Mouse (Mus musculus) liver, postnatal 0 days (tissue): ENCODE measurements around the gene Polrmt. TPM values are rescaled to one million over a fixed set of nuclear protein-coding genes. Genes with fewer than 3 reads are reported as not detected.

ENCODE experiments used
- ATAC-seq: fragments of 200-750 bp; cut with Nextera tagmentation; 2 replicates; pipeline ENCODE4 v1.8.0; 2017; ENCODE audit warnings: mild to moderate bottlenecking, moderate library complexity
- DNase-seq: peaks from one replicate; pipeline ENCODE4 v3.0.0-alpha.2; 2016
- H3K27ac ChIP-seq: fragments of 300-500 bp; sonication (generic); 2 replicates; pipeline ENCODE4 v1.5.1; 2014; ENCODE audit warnings: antibody characterized with exemption, moderate library complexity, mild to moderate bottlenecking, low read depth
- H3K27me3 ChIP-seq: fragments of 300-500 bp; sonication (generic); 2 replicates; pipeline ENCODE4 v1.6.1; 2014; ENCODE audit warnings: low read length, control low read depth, mixed read lengths; ENCODE audit not compliant: insufficient read depth
- H3K36me3 ChIP-seq: fragments of 300-500 bp; sonication (generic); replicated peaks from 2 replicates; pipeline ENCODE4 v1.6.1; 2014; ENCODE audit warnings: mild to moderate bottlenecking, control low read depth, low read length, moderate library complexity, mixed read lengths; ENCODE audit not compliant: insufficient read depth
- H3K4me1 ChIP-seq: fragments of 300-500 bp; sonication (generic); 2 replicates; pipeline ENCODE4 v1.6.1; 2014; ENCODE audit warnings: antibody characterized with exemption, mild to moderate bottlenecking, control low read depth; ENCODE audit not compliant: insufficient read depth
- H3K4me2 ChIP-seq: fragments of 300-500 bp; sonication (generic); 2 replicates; pipeline ENCODE4 v1.6.1; 2014; ENCODE audit warnings: low read depth, mild to moderate bottlenecking, low read length, moderate library complexity, mixed read lengths
- H3K4me3 ChIP-seq: fragments of 300-500 bp; sonication (generic); 2 replicates; pipeline ENCODE4 v1.5.1; 2014; ENCODE audit warnings: low read depth, low read length
- H3K9ac ChIP-seq: fragments of 300-500 bp; sonication (generic); replicated peaks from 2 replicates; pipeline ENCODE4 v1.6.1; 2014; ENCODE audit warnings: mild to moderate bottlenecking, moderate library complexity
- H3K9me3 ChIP-seq: fragments of 300-500 bp; sonication (generic); 2 replicates; pipeline ENCODE4 v1.6.1; 2016; ENCODE audit warnings: mild to moderate bottlenecking, control low read depth, low read length, mixed read lengths
- CTCF ChIP-seq: sonication (generic); IDR thresholded peaks from 2 replicates; pipeline ENCODE4 v1.5.1; 2016; ENCODE audit warnings: antibody characterized with exemption, low read depth
- EP300 ChIP-seq: IDR thresholded peaks from 2 replicates; pipeline ENCODE4 v1.6.1; 2016; ENCODE audit warnings: antibody characterized with exemption, low read depth, mild to moderate bottlenecking
- WGBS: fragments of 180-500 bp; shearing (Covaris S2); extraction: QIAGEN DNeasy Blood & Tissue Kit; methylation state at CpG from one replicate; pipeline ENCODE4 v1.1.7; 2014; ENCODE audit not compliant: insufficient replicate concordance; 5-methylcytosine and 5-hydroxymethylcytosine counted together
- polyA plus RNA-seq: library from polyadenylated mRNA; unstranded; fragments of >200 nt; fragmentation: Nextera tagmentation; extraction: Ambion mirVana; gene quantifications from 2 replicates; pipeline ENCODE4 v1.2.1, GENCODE M21; 2015

The Polrmt gene
- polyA plus RNA-seq, 1 experiment from 2014 or later = 12.6 TPM

DNA sequence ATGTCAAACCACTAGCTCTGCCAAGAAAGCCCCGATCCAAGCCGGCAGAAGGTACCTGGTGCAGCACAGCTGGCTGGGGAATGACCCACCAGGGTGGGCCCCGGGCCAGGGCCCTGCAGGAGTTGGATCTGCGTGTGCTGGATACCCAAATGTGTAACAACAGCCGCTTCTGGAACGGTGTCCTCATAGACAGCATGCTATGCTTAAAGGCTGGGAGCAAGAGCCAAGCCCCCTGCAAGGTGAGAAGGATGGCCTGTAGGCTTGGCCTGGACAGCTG lies 52.1 kb downstream of the Polrmt start:
- ATAC-seq = no peak
- no peaks in the 10 kb centered on the region for H3K27me3 ChIP-seq
- peaks cover 17% of the 10 kb centered on the region for H3K4me1 ChIP-seq
- H3K27ac ChIP-seq = no peak overlapping the region
- TF ChIP-seq CTCF = no peak
- no peak for TF ChIP-seq EP300
- H3K36me3 ChIP-seq = peaks cover under 1% of the 10 kb centered on the region; the same call in 1 of the 2 replicates
- no peaks in the 10 kb centered on the region for H3K9me3 ChIP-seq
- no peak for DNase-seq
- H3K4me2 ChIP-seq = no peak overlapping the region
- no peak overlapping the region for H3K4me3 ChIP-seq
- H3K9ac ChIP-seq = no peak overlapping the region
- 80% methylated on average over 6 of the region's 6 CpGs for WGBS

GRCm38 (mm10) chr10:79693580-79694378 lies 52.6 kb downstream of the Polrmt start:
- Histone ChIP-seq H3K27me3 (no peaks in the 10 kb centered on the region), H3K27ac (no peak overlapping the region), H3K9ac (no peak overlapping the region), H3K36me3 (peaks cover 6% of the 10 kb centered on the region), H3K4me3 (no peak overlapping the region), H3K4me1 (peaks cover 17% of the 10 kb centered on the region), H3K4me2 (no peak overlapping the region), H3K9me3 (no peaks in the 10 kb centered on the region)
- WGBS = 66% methylated on average over 12 of the region's 12 CpGs
- TF ChIP-seq CTCF (no peak), EP300 (no peak)
- ATAC-seq (no peak), DNase-seq (no peak)

DNA sequence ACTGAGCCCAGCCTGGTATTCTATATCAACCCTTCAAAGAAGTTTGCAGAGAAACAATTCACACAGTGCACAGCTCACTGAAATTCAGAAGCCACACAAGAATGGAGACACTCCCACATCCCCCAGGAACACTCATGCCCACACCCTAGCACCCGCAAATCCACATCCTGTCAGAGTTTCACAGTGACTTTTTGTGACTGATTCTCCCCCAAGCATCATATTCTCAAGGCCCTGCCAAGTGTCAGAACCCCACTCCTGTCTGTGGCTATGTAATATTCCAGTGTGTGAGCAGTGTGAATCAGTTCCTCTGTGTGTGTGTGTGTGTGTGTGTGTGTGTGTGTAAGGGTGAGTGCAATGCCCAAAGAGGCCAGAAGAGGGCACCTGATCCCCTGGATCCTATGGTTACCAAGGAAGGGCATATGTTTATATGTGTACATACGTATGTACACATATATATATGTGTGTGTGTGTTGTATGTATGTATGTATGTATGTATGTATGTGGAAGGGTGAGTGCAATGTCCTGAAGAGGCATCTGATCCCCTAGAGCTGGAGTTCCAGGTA lies 54.3 kb downstream of the Polrmt start:
- no peak overlapping the region for H3K9ac ChIP-seq
- 94% methylated on average over 2 of the region's 2 CpGs for WGBS
- ATAC-seq (no peak), DNase-seq (no peak)
- H3K27ac ChIP-seq = no peak overlapping the region
- peaks cover 14% of the 10 kb centered on the region for H3K4me1 ChIP-seq
- no peak overlapping the region for H3K4me2 ChIP-seq
- H3K4me3 ChIP-seq = no peak overlapping the region
- TF ChIP-seq CTCF = peak; percentile 51
- no peak for TF ChIP-seq EP300
- H3K27me3 ChIP-seq = no peaks in the 10 kb centered on the region
- peaks cover 23% of the 10 kb centered on the region for H3K36me3 ChIP-seq
- H3K9me3 ChIP-seq = no peaks in the 10 kb centered on the region

DNA sequence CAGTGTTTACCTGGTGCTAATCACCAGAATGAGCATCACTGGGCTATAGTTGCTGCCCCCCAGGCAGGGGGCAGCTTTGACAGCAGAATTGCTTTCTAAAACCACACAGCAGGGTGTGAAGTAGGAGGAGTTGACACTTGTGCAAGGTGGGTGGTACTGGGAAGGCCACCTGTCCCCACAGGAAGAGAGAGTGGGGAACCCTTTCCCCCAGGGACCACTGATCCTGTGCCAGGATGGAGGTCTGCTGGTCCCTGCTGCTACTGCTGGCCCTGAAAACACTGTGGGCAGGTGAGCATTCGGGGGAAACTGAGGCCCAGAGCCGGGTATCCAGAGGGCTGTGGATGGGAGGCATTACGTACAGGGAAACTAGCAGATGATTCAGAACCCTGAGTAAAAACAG lies 57.2 kb downstream of the Polrmt start:
- WGBS = 84% methylated on average over 3 of the region's 3 CpGs
- Histone ChIP-seq H3K9ac (no peak overlapping the region), H3K27ac (no peak overlapping the region), H3K27me3 (no peaks in the 10 kb centered on the region), H3K4me2 (no peak overlapping the region), H3K36me3 (peaks cover 49% of the 10 kb centered on the region), H3K4me3 (no peak overlapping the region), H3K9me3 (no peaks in the 10 kb centered on the region), H3K4me1 (peaks cover 6% of the 10 kb centered on the region)
- no peak for ATAC-seq
- no peak for DNase-seq
- TF ChIP-seq EP300 = no peak
- TF ChIP-seq CTCF = no peak

DNA sequence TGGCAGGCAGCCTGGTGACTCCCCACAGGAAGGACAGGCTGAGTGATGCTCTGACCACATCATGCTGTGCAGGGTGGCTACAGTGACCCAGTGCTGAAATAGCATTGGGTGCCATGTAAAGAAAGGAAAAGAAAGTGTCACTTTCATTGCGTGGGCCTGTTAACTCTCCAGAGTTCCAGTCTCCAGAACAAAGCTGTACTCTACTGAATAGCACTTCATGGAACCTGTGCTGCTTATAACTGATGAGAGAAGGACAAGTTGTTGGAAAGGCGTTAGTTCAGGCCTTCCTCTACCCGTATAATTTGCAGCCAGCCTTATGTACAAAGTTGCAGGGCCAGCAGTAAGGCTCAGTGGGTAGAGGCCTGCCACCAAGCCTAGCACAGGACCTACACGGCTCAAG lies 57.7 kb downstream of the Polrmt start, which contains the start of gene Gzmm:
Gene Gzmm, plus strand, starts transcription at position 301 of the 400 bp plus-strand sequence.
- Histone ChIP-seq H3K36me3 (peaks cover 49% of the 10 kb centered on the region), H3K9ac (no peak within 1 kb of the TSS), H3K4me2 (no peak within 1 kb of the TSS), H3K4me3 (no peak within 1 kb of the TSS), H3K27ac (no peak within 1 kb of the TSS), H3K27me3 (no peaks in the 10 kb centered on the region), H3K4me1 (peaks cover 10% of the 10 kb centered on the region), H3K9me3 (no peaks in the 10 kb centered on the region)
- no peak for DNase-seq
- ATAC-seq = 0 out of 2 replicates have a peak, but pooled peaks have one; percentile 16
- TF ChIP-seq CTCF (no peak), EP300 (no peak)
- 85% methylated on average over 4 of the region's 4 CpGs for WGBS

DNA sequence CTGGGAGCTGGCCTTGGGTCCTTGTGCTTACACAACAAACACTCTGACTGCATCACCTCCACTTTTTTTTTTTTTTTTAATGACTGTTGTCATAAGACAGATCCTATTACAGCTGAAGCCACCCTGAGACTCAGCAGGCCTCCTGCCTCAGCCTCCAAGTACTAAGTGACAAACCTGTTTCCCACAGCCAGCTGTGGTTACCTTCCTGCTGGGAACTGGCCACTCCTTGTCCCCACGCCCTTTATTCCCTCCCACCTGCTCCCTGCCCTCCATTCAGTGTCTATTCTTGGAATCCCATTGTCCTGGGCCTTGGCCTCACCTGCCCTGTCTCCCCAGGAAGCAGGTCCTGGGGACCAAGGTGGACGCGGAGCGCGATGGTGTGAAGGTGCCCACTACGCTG lies 58.9 kb downstream of the Polrmt start:
- ATAC-seq (no peak), DNase-seq (no peak)
- no peaks in the 10 kb centered on the region for H3K27me3 ChIP-seq
- H3K9me3 ChIP-seq = no peaks in the 10 kb centered on the region
- peaks cover 49% of the 10 kb centered on the region for H3K36me3 ChIP-seq
- H3K4me1 ChIP-seq = peaks cover 19% of the 10 kb centered on the region
- H3K27ac ChIP-seq = no peak overlapping the region
- no peak overlapping the region for H3K9ac ChIP-seq
- no peak overlapping the region for H3K4me2 ChIP-seq
- TF ChIP-seq CTCF (no peak), EP300 (no peak)
- 97% methylated on average over 6 of the region's 6 CpGs for WGBS
- H3K4me3 ChIP-seq = no peak overlapping the region
